Mouse (Mus musculus): ENCODE data around the gene Hoxd4. TPM values are rescaled to one million over a fixed set of nuclear protein-coding genes. Genes with fewer than 3 reads are reported as not detected.
A peak's percentile ranks its signal among the peaks of the same experiment; 100 is the strongest.

Hoxd4 gene
- polyA plus RNA-seq, 1 experiment from 2014 or later, result 0.39 TPM

- no peak for ATAC-seq (ENCODE audit: insufficient read depth, low FRiP score)
- WGBS, result 25% methylated on average over 8 of the region's 8 CpGs
- no peak overlapping the region for H3K4me2 ChIP-seq (ENCODE audit: low read depth, low read length)
- no peak overlapping the region for H3K4me3 ChIP-seq (replicated peaks; ENCODE audit: low read length)
- no peaks in the 10 kb centered on the region for H3K36me3 ChIP-seq (ENCODE audit: control insufficient read depth, insufficient read depth, low read length)
- peaks cover 95% of the 10 kb centered on the region for H3K27me3 ChIP-seq (ENCODE audit: control insufficient read depth, insufficient read depth, low read length)
- H3K9me3 ChIP-seq (replicated peaks; ENCODE audit: control insufficient read depth, low read length), result no peaks in the 10 kb centered on the region
- no peaks in the 10 kb centered on the region for H3K4me1 ChIP-seq (ENCODE audit: control insufficient read depth, insufficient read depth, low read length)
- H3K27ac ChIP-seq (ENCODE audit: low read length), result no peak overlapping the region
- H3K9ac ChIP-seq (ENCODE audit: low read length), result no peak overlapping the region
These were observed 11.2 kb downstream of the Hoxd4 start for GRCm38 (mm10) chr2:74722949-74723348.

GRCm38 (mm10) chr2:74724244-74725015 lies 12.7 kb downstream of the Hoxd4 start:
- 36% methylated on average over 7 of the region's 7 CpGs for WGBS
- Histone ChIP-seq H3K4me1 (ENCODE audit: control insufficient read depth, insufficient read depth, low read length) (no peaks in the 10 kb centered on the region), H3K27me3 (ENCODE audit: control insufficient read depth, insufficient read depth, low read length) (peaks cover 98% of the 10 kb centered on the region), H3K9ac (ENCODE audit: low read length) (no peak overlapping the region), H3K36me3 (ENCODE audit: control insufficient read depth, insufficient read depth, low read length) (no peaks in the 10 kb centered on the region), H3K4me3 (replicated peaks; ENCODE audit: low read length) (no peak overlapping the region), H3K4me2 (ENCODE audit: low read depth, low read length) (no peak overlapping the region), H3K27ac (ENCODE audit: low read length) (no peak overlapping the region), H3K9me3 (replicated peaks; ENCODE audit: control insufficient read depth, low read length) (no peaks in the 10 kb centered on the region)
- no peak for ATAC-seq (ENCODE audit: insufficient read depth, low FRiP score)

- no peak overlapping the region for H3K27ac ChIP-seq (ENCODE audit: low read length)
- H3K9me3 ChIP-seq (replicated peaks; ENCODE audit: control insufficient read depth, low read length), result no peaks in the 10 kb centered on the region
- H3K9ac ChIP-seq (ENCODE audit: low read length), result no peak overlapping the region
- H3K4me3 ChIP-seq (replicated peaks; ENCODE audit: low read length), result no peak overlapping the region
- H3K27me3 ChIP-seq (ENCODE audit: control insufficient read depth, insufficient read depth, low read length), result peaks cover 95% of the 10 kb centered on the region
- no peaks in the 10 kb centered on the region for H3K36me3 ChIP-seq (ENCODE audit: control insufficient read depth, insufficient read depth, low read length)
- WGBS, result 18% methylated on average over 17 of the region's 17 CpGs
- no peaks in the 10 kb centered on the region for H3K4me1 ChIP-seq (ENCODE audit: control insufficient read depth, insufficient read depth, low read length)
- H3K4me2 ChIP-seq (ENCODE audit: low read depth, low read length), result no peak overlapping the region
- no peak for ATAC-seq (ENCODE audit: insufficient read depth, low FRiP score)
These were observed 13.4 kb downstream of the Hoxd4 start for GRCm38 (mm10) chr2:74725171-74725570.

- Histone ChIP-seq H3K36me3 (ENCODE audit: control insufficient read depth, insufficient read depth, low read length) (no peaks in the 10 kb centered on the region), H3K4me3 (replicated peaks; ENCODE audit: low read length) (peak within 1 kb of the TSS; percentile 29), H3K4me1 (ENCODE audit: control insufficient read depth, insufficient read depth, low read length) (no peaks in the 10 kb centered on the region), H3K27me3 (ENCODE audit: control insufficient read depth, insufficient read depth, low read length) (peaks cover 94% of the 10 kb centered on the region), H3K9me3 (replicated peaks; ENCODE audit: control insufficient read depth, low read length) (no peaks in the 10 kb centered on the region), H3K4me2 (ENCODE audit: low read depth, low read length) (peak within 1 kb of the TSS; percentile 38), H3K27ac (ENCODE audit: low read length) (no peak within 1 kb of the TSS), H3K9ac (ENCODE audit: low read length) (no peak within 1 kb of the TSS; the same call in 1 of the 2 replicates)
- no peak for ATAC-seq (ENCODE audit: insufficient read depth, low FRiP score)
- WGBS, result 29% methylated on average over 5 of the region's 5 CpGs
These were observed 14.8 kb downstream of the Hoxd4 start, which contains the start of gene Gm28230 for GRCm38 (mm10) chr2:74726551-74726950. Gm28230 (plus strand) TSS chr2:74726728.

GRCm38 (mm10) chr2:74726973-74727639 lies 15.4 kb downstream of the Hoxd4 start:
- no peak for ATAC-seq (ENCODE audit: insufficient read depth, low FRiP score)
- peaks cover 95% of the 10 kb centered on the region for H3K27me3 ChIP-seq (ENCODE audit: control insufficient read depth, insufficient read depth, low read length)
- 7% methylated on average over 40 of the region's 43 CpGs for WGBS
- peak overlapping the region; percentile 38 for H3K4me2 ChIP-seq (ENCODE audit: low read depth, low read length)
- no peaks in the 10 kb centered on the region for H3K4me1 ChIP-seq (ENCODE audit: control insufficient read depth, insufficient read depth, low read length)
- peak overlapping the region; percentile 29 for H3K4me3 ChIP-seq (replicated peaks; ENCODE audit: low read length)
- no peaks in the 10 kb centered on the region for H3K9me3 ChIP-seq (replicated peaks; ENCODE audit: control insufficient read depth, low read length)
- H3K36me3 ChIP-seq (ENCODE audit: control insufficient read depth, insufficient read depth, low read length), result no peaks in the 10 kb centered on the region
- H3K27ac ChIP-seq (ENCODE audit: low read length), result no peak overlapping the region
- H3K9ac ChIP-seq (ENCODE audit: low read length), result no peak overlapping the region; the same call in 1 of the 2 replicates

- Histone ChIP-seq H3K9me3 (replicated peaks; ENCODE audit: control insufficient read depth, low read length) (no peaks in the 10 kb centered on the region), H3K36me3 (ENCODE audit: control insufficient read depth, insufficient read depth, low read length) (no peaks in the 10 kb centered on the region), H3K27me3 (ENCODE audit: control insufficient read depth, insufficient read depth, low read length) (peaks cover 95% of the 10 kb centered on the region), H3K9ac (ENCODE audit: low read length) (no peak overlapping the region; the same call in 1 of the 2 replicates), H3K4me3 (replicated peaks; ENCODE audit: low read length) (peak overlapping the region; percentile 29), H3K27ac (ENCODE audit: low read length) (no peak overlapping the region), H3K4me2 (ENCODE audit: low read depth, low read length) (peak overlapping the region; percentile 38), H3K4me1 (ENCODE audit: control insufficient read depth, insufficient read depth, low read length) (no peaks in the 10 kb centered on the region)
- no peak for ATAC-seq (ENCODE audit: insufficient read depth, low FRiP score)
- WGBS, result 12% methylated on average over 25 of the region's 25 CpGs
These were observed 16.0 kb downstream of the Hoxd4 start for GRCm38 (mm10) chr2:74727640-74728302.

GRCm38 (mm10) chr2:74728303-74728680 lies 16.6 kb downstream of the Hoxd4 start:
- Histone ChIP-seq H3K4me2 (ENCODE audit: low read depth, low read length) (0 out of 2 replicates have a peak overlapping the region, but pooled peaks have one; percentile 15), H3K36me3 (ENCODE audit: control insufficient read depth, insufficient read depth, low read length) (no peaks in the 10 kb centered on the region), H3K27me3 (ENCODE audit: control insufficient read depth, insufficient read depth, low read length) (peaks cover 95% of the 10 kb centered on the region), H3K4me1 (ENCODE audit: control insufficient read depth, insufficient read depth, low read length) (no peaks in the 10 kb centered on the region), H3K9ac (ENCODE audit: low read length) (no peak overlapping the region), H3K9me3 (replicated peaks; ENCODE audit: control insufficient read depth, low read length) (no peaks in the 10 kb centered on the region), H3K4me3 (replicated peaks; ENCODE audit: low read length) (peak overlapping the region; percentile 10; the same call in 1 of the 2 replicates), H3K27ac (ENCODE audit: low read length) (no peak overlapping the region)
- 20% methylated on average over 13 of the region's 13 CpGs for WGBS
- no peak for ATAC-seq (ENCODE audit: insufficient read depth, low FRiP score)

GRCm38 (mm10) chr2:74730331-74730730 lies 18.6 kb downstream of the Hoxd4 start:
- 28% methylated on average over 8 of the region's 8 CpGs for WGBS
- H3K4me3 ChIP-seq (replicated peaks; ENCODE audit: low read length), result no peak overlapping the region
- H3K4me1 ChIP-seq (ENCODE audit: control insufficient read depth, insufficient read depth, low read length), result no peaks in the 10 kb centered on the region
- no peak overlapping the region for H3K27ac ChIP-seq (ENCODE audit: low read length)
- H3K9ac ChIP-seq (ENCODE audit: low read length), result no peak overlapping the region
- peaks cover 91% of the 10 kb centered on the region for H3K27me3 ChIP-seq (ENCODE audit: control insufficient read depth, insufficient read depth, low read length)
- no peak for ATAC-seq (ENCODE audit: insufficient read depth, low FRiP score)
- no peaks in the 10 kb centered on the region for H3K9me3 ChIP-seq (replicated peaks; ENCODE audit: control insufficient read depth, low read length)
- no peaks in the 10 kb centered on the region for H3K36me3 ChIP-seq (ENCODE audit: control insufficient read depth, insufficient read depth, low read length)
- H3K4me2 ChIP-seq (ENCODE audit: low read depth, low read length), result no peak overlapping the region

- H3K36me3 ChIP-seq (ENCODE audit: control insufficient read depth, insufficient read depth, low read length), result no peaks in the 10 kb centered on the region
- ATAC-seq (ENCODE audit: insufficient read depth, low FRiP score), result no peak
- H3K4me3 ChIP-seq (replicated peaks; ENCODE audit: low read length), result no peak overlapping the region
- peaks cover 92% of the 10 kb centered on the region for H3K27me3 ChIP-seq (ENCODE audit: control insufficient read depth, insufficient read depth, low read length)
- no peak overlapping the region for H3K4me2 ChIP-seq (ENCODE audit: low read depth, low read length)
- H3K9ac ChIP-seq (ENCODE audit: low read length), result no peak overlapping the region
- no peaks in the 10 kb centered on the region for H3K4me1 ChIP-seq (ENCODE audit: control insufficient read depth, insufficient read depth, low read length)
- no peak overlapping the region for H3K27ac ChIP-seq (ENCODE audit: low read length)
- H3K9me3 ChIP-seq (replicated peaks; ENCODE audit: control insufficient read depth, low read length), result no peaks in the 10 kb centered on the region
These were observed 19.3 kb downstream of the Hoxd4 start for GRCm38 (mm10) chr2:74731055-74731454.

Measured in stomach, embryonic 16.5 days (tissue).